Mouse (Mus musculus): ENCODE measurements around the gene Serhl.
A peak's percentile ranks its signal among the peaks of the same experiment; 100 is the strongest.

DNA sequence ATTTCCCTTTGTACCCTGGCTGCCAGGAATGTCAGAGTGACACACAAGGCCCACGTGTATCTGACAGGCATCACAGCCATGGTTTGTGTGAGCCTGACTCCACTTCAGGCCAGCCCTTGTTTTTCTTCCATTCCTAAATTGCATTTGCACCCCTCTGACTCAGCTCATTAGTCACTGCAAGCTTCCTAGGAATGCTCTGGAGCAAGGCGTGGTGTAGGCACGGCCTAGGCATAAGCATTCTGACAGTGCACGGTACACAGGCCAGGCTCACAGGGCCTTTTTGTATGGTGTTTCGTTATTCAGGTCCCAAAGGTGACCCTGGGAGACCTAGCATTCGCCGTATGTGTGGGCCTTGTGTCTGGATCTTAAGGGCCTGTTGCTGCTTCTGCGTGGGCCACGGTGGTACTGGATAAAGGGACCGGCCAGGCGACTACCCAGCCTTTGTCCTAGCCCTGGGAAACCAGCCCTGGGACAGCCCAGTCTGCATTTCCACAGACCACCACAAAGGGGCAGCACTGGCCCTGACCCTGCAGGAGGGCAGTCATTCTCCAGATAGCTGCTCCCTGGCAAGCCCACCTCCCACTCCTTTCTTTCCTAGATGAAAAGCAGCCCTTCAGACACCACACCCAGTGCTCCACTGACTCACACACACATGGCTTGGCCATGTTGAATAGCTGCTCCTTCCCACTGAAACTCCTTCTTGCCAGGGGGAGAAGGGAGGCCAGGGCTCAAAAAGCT is 67.8 kb downstream of the Serhl start:
- TF ChIP-seq CTCF (IDR thresholded peaks at IDR 0.05; ENCODE audit: low read depth, low read length) (peak; percentile 96), POLR2A (IDR thresholded peaks at IDR 0.05; ENCODE audit: extremely low read depth, insufficient read depth, low read length) (no peak)
